Mouse (Mus musculus) CD4-positive naive resting alpha-beta T cell, adult 76 days (primary cell): ENCODE results near the gene Rhot2. TPM values are rescaled to one million over a fixed set of nuclear protein-coding genes. Genes with fewer than 3 reads are reported as not detected.

Experiments
- total RNA-seq: library from RNA; stranded (reverse); gene quantifications from one replicate; pipeline ENCODE4 v1.2.4, GENCODE M21; 2023

Rhot2 gene
- total RNA-seq: 66.5 TPM

GRCm38 (mm10) chr17:25844396-25844901 is at the start of gene Rhot2:
Rhot2 (minus strand) TSS chr17:25844851.

GRCm38 (mm10) chr17:25880196-25880910 is 35.7 kb upstream of the Rhot2 start, which contains the start of gene Wfikkn1:
Wfikkn1 (minus strand) TSS chr17:25880858.

GRCm38 (mm10) chr17:25874721-25875170 is 30.1 kb upstream of the Rhot2 start, which contains the start of gene Mettl26:
Mettl26 (plus strand) TSS chr17:25875074.

GRCm38 (mm10) chr17:25868601-25869191 is 24.0 kb upstream of the Rhot2 start, which contains the start of gene Mcrip2:
Mcrip2 (minus strand) TSS chr17:25868764.

GRCm38 (mm10) chr17:25860832-25861703 is 16.4 kb upstream of the Rhot2 start, which contains the start of gene Wdr90:
Wdr90 (minus strand) TSS chr17:25861501.

GRCm38 (mm10) chr17:25841117-25841880 is 3.4 kb downstream of the Rhot2 start, which contains the start of gene Gm20683:
Gm20683 (minus strand) TSS chr17:25841763.

GRCm38 (mm10) chr17:25837076-25837410 is 7.6 kb downstream of the Rhot2 start, which contains the start of gene Rhbdl1:
Rhbdl1 (minus strand) TSS chr17:25837295.

GRCm38 (mm10) chr17:25833291-25833663 is 11.4 kb downstream of the Rhot2 start, which contains the start of gene Stub1:
Stub1 (minus strand) TSS chr17:25833404.

GRCm38 (mm10) chr17:25828712-25829557 is 15.7 kb downstream of the Rhot2 start, which contains the start of gene Jmjd8:
Jmjd8 (plus strand) TSS chr17:25828867.

GRCm38 (mm10) chr17:25823452-25823851 is 21.2 kb downstream of the Rhot2 start, which contains the start of gene Wdr24:
Wdr24 (plus strand) TSS chr17:25823627.

GRCm38 (mm10) chr17:25808789-25809605 is 35.7 kb downstream of the Rhot2 start, which contains the start of gene Fbxl16:
Fbxl16 (plus strand) TSS chr17:25809085.

GRCm38 (mm10) chr17:25796951-25797369 is 47.7 kb downstream of the Rhot2 start, which contains the start of gene Metrn:
Metrn (minus strand) TSS chr17:25797136.

GRCm38 (mm10) chr17:25795609-25796092 is 49.0 kb downstream of the Rhot2 start, which contains the start of gene AC134908.4:
AC134908.4 (minus strand) TSS chr17:25795659.

GRCm38 (mm10) chr17:25792615-25793014 is 52.0 kb downstream of the Rhot2 start, which contains the start of gene Fam173a:
Fam173a (minus strand) TSS chr17:25792901.

Other genes with a start within 250 kb of the Rhot2 start
- not detected for gene Gng13, start 127.7 kb downstream of the Rhot2 start, total RNA-seq
- gene Chtf18, start 117.4 kb downstream of the Rhot2 start, total RNA-seq: 6.9 TPM
- gene Rpusd1, start 117.2 kb downstream of the Rhot2 start, total RNA-seq: 4.1 TPM
- gene Mslnl, start 108.8 kb downstream of the Rhot2 start, total RNA-seq: not detected
- gene Msln, start 90.5 kb downstream of the Rhot2 start, total RNA-seq: not detected
- 20.5 TPM for gene Narfl, start 71.1 kb downstream of the Rhot2 start, total RNA-seq
- 19.6 TPM for gene Haghl, start 59.2 kb downstream of the Rhot2 start, total RNA-seq
- gene Ccdc78, start 58.3 kb downstream of the Rhot2 start, total RNA-seq: not detected
- 53.8 TPM for gene Fam173a, start 52.0 kb downstream of the Rhot2 start, total RNA-seq
- not detected for gene AC134908.4, start 49.2 kb downstream of the Rhot2 start, total RNA-seq
- gene Metrn, start 47.7 kb downstream of the Rhot2 start, total RNA-seq: 19.9 TPM
- not detected for gene Fbxl16, start 35.8 kb downstream of the Rhot2 start, total RNA-seq
- gene Wdr24, start 21.2 kb downstream of the Rhot2 start, total RNA-seq: 16.9 TPM
- gene Jmjd8, start 16.0 kb downstream of the Rhot2 start, total RNA-seq: 26.5 TPM
- gene Stub1, start 11.4 kb downstream of the Rhot2 start, total RNA-seq: 49.0 TPM
- 5.6 TPM for gene Rhbdl1, start 7.6 kb downstream of the Rhot2 start, total RNA-seq
- 13.2 TPM for gene Gm20683, start 3.1 kb downstream of the Rhot2 start, total RNA-seq
- 27.2 TPM for gene Wdr90, start 16.6 kb upstream of the Rhot2 start, total RNA-seq
- 6.3 TPM for gene Mcrip2, start 23.9 kb upstream of the Rhot2 start, total RNA-seq
- 20.1 TPM for gene Mettl26, start 30.2 kb upstream of the Rhot2 start, total RNA-seq
- gene Wfikkn1, start 36.0 kb upstream of the Rhot2 start, total RNA-seq: 7.4 TPM
- 19.1 TPM for gene Rab40c, start 74.9 kb upstream of the Rhot2 start, total RNA-seq
- gene Pigq, start 100.1 kb upstream of the Rhot2 start, total RNA-seq: 51.5 TPM
- not detected for gene Nhlrc4, start 100.1 kb upstream of the Rhot2 start, total RNA-seq
- 0.21 TPM for gene A930017K11Rik, start 107.7 kb upstream of the Rhot2 start, total RNA-seq
- gene Capn15, start 140.9 kb upstream of the Rhot2 start, total RNA-seq: 33.7 TPM
- 18.5 TPM for gene Rab11fip3, start 224.7 kb upstream of the Rhot2 start, total RNA-seq
- gene Decr2, start 245.5 kb upstream of the Rhot2 start, total RNA-seq: 5.0 TPM